In genomic region chr15:79162301-79162700, GRCm38 (mm10) we compare ENCODE assay signal across 16 mouse cellular contexts. TPM values are rescaled to one million over a fixed set of nuclear protein-coding genes. Genes with fewer than 3 reads are reported as not detected.
DNase-seq lines count a peak whose midpoint lies in the region; ATAC-seq and TF ChIP-seq lines count a peak whose summit lies in the region.
"Had no signal": no experiment of that assay in that cellular context is flagged by ENCODE, and none has a peak within 500 bp of the region (broad histone marks: within the 10 kb centered on the region; RNA-seq: fewer than 3 reads in every experiment).

No protein-coding gene starts in this region.

- H3K9me3 ChIP-seq in hindbrain, embryonic 11.5 days (ENCODE audit: control insufficient read depth, low read length): no peaks in the 10 kb centered on the region
- H3K9me3 ChIP-seq: midbrain, embryonic 10.5 days had no signal

- TF ChIP-seq CTCF in layer of hippocampus, adult 2 months (conservative IDR thresholded peaks at IDR 0.05): no peak

- no peak overlapping the region for H3K9ac ChIP-seq in hindbrain, embryonic 11.5 days (ENCODE audit: low read depth, low read length)
- H3K9ac ChIP-seq: lung, embryonic 14.5 days had no signal

- peak overlapping the region; percentile 70 for H3K27ac ChIP-seq in layer of hippocampus, adult 2 months
- H3K27ac ChIP-seq in hindbrain, embryonic 11.5 days (ENCODE audit: low read depth, low read length): no peak overlapping the region
- H3K27ac ChIP-seq: heart, adult 2 months; midbrain, embryonic 10.5 days had no signal

- 69% methylated on average over 7 of the region's 7 CpGs for WGBS in hindbrain, embryonic 11.5 days

- no peaks in the 10 kb centered on the region for H3K36me3 ChIP-seq in hindbrain, embryonic 11.5 days (ENCODE audit: control insufficient read depth, insufficient read depth, low read length)
- H3K36me3 ChIP-seq: midbrain, embryonic 10.5 days had no signal

- DNase-seq in layer of hippocampus, adult 2 months (ENCODE audit: low spot score in 2 of 2): no peak
- no peak for DNase-seq in layer of hippocampus, postnatal 36 days
- DNase-seq in c-Kit-positive CD71-negative TER-119-negative erythroid progenitor cells, embryonic 14.5 days (ENCODE audit: low read depth): peak; percentile 18
- DNase-seq in hindbrain, embryonic 11.5 days (ENCODE audit: low spot score): no peak
- DNase-seq in cerebellum, postnatal 4 days (ENCODE audit: low spot score in 2 of 2): no peak
- DNase-seq in right cerebral cortex, postnatal 14 days: no peak
- DNase-seq in urinary bladder, postnatal 4 days (ENCODE audit: low spot score in 2 of 2): no peak
- DNase-seq: cerebellum, postnatal 25 days; heart, adult 2 months; heart, postnatal 10 days; kidney, adult 8-10 months; layer of hippocampus, adult 9-11 months; left cerebral cortex, postnatal 4 days; lung, embryonic 14.5 days had no signal

- peaks cover 6% of the 10 kb centered on the region for H3K4me1 ChIP-seq in hindbrain, embryonic 11.5 days (replicated peaks; ENCODE audit: control insufficient read depth, insufficient read depth, low read length)

- no peak for ATAC-seq in hindbrain, embryonic 11.5 days (ENCODE audit: low FRiP score)
- peak; percentile 69 for ATAC-seq in megakaryocyte progenitor cell, adult 5-6 weeks (replicated peaks; ENCODE audit: poor library complexity)

- peak overlapping the region; percentile 34 for H3K4me3 ChIP-seq in layer of hippocampus, adult 2 months
- H3K4me3 ChIP-seq in hindbrain, embryonic 11.5 days (ENCODE audit: low read depth, low read length): peak overlapping the region; percentile 23; the same call in 1 of the 2 replicates
- H3K4me3 ChIP-seq: heart, adult 2 months had no signal

- no peak overlapping the region for H3K4me2 ChIP-seq in hindbrain, embryonic 11.5 days (replicated peaks; ENCODE audit: low read depth, low read length)
- H3K4me2 ChIP-seq: lung, embryonic 14.5 days had no signal

- peaks cover 42% of the 10 kb centered on the region for H3K27me3 ChIP-seq in hindbrain, embryonic 11.5 days (ENCODE audit: control insufficient read depth, insufficient read depth, low read length)

RNA-seq across cellular contexts. Expression of gene Sox10, which starts 2.7 kb away (rescaled TPM):
- 10 to 100 TPM; 27.7 to 30.4 TPM for total RNA-seq in layer of hippocampus, adult 2 months (2021)
- total RNA-seq in layer of hippocampus, postnatal 36 days (2021): 10 to 100 TPM; 28.9 to 31.6 TPM
- polyA plus RNA-seq in hindbrain, embryonic 11.5 days (2014; fragmentation: Nextera tagmentation; extraction: Ambion mirVana): 11.4 and 16.8 TPM in 2 replicates
- not detected in 2 replicates for total RNA-seq in megakaryocyte progenitor cell, adult 5-6 weeks (2015)
- not detected in 2 replicates for total RNA-seq in megakaryocyte progenitor cell, adult 5-6 weeks (2017)

RNA-seq across cellular contexts. Expression of gene 1700088E04Rik, which starts 21.2 kb away (rescaled TPM):
- total RNA-seq in layer of hippocampus, adult 2 months (2021): 10 to 100 TPM in 1 of 2 experiments, 1 to 10 TPM in 1; 8.8 to 10.3 TPM
- 1 to 10 TPM; 8.9 to 9.3 TPM for total RNA-seq in layer of hippocampus, postnatal 36 days (2021)
- 13.5 and 15.0 TPM in 2 replicates for polyA plus RNA-seq in hindbrain, embryonic 11.5 days (2014; fragmentation: Nextera tagmentation; extraction: Ambion mirVana)
- 0.99 TPM in 1 of 2 replicates, not detected in the other for total RNA-seq in megakaryocyte progenitor cell, adult 5-6 weeks (2015)
- total RNA-seq in megakaryocyte progenitor cell, adult 5-6 weeks (2017): not detected in 2 replicates

RNA-seq across cellular contexts. Expression of gene Polr2f, which starts 21.5 kb away (rescaled TPM):
- 100 to 1,000 TPM in 1 of 2 experiments, 10 to 100 TPM in 1; 97.9 to 103 TPM for total RNA-seq in layer of hippocampus, adult 2 months (2021)
- 100 to 1,000 TPM in 1 of 2 experiments, 10 to 100 TPM in 1; 98.9 to 101 TPM for total RNA-seq in layer of hippocampus, postnatal 36 days (2021)
- polyA plus RNA-seq in hindbrain, embryonic 11.5 days (2014; fragmentation: Nextera tagmentation; extraction: Ambion mirVana): 336 and 363 TPM in 2 replicates
- total RNA-seq in megakaryocyte progenitor cell, adult 5-6 weeks (2015): 76.7 and 114 TPM in 2 replicates
- 88.6 and 104 TPM in 2 replicates for total RNA-seq in megakaryocyte progenitor cell, adult 5-6 weeks (2017)

RNA-seq across cellular contexts. Expression of gene Micall1, which starts 53.6 kb away (rescaled TPM):
- 10 to 100 TPM; 31.4 to 35.3 TPM for total RNA-seq in layer of hippocampus, adult 2 months (2021)
- 10 to 100 TPM; 33.1 to 34.5 TPM for total RNA-seq in layer of hippocampus, postnatal 36 days (2021)
- polyA plus RNA-seq in hindbrain, embryonic 11.5 days (2014; fragmentation: Nextera tagmentation; extraction: Ambion mirVana): 5.3 and 7.2 TPM in 2 replicates
- 4.8 and 5.6 TPM in 2 replicates for total RNA-seq in megakaryocyte progenitor cell, adult 5-6 weeks (2015)
- total RNA-seq in megakaryocyte progenitor cell, adult 5-6 weeks (2017): 3.6 and 5.5 TPM in 2 replicates

Comparison
In these comparisons a context has a peak if more than half of its experiments do, and no peak if none do; other contexts are left out.
1. RNA of gene Sox10, which starts 2.7 kb away (total RNA-seq): 28.9 to 31.6 TPM in layer of hippocampus, postnatal 36 days and 27.7 to 30.4 TPM in layer of hippocampus, adult 2 months; not detected in megakaryocyte progenitor cell, adult 5-6 weeks; every median in the first group is over 10 times any median in the second.
2. RNA of gene 1700088E04Rik, which starts 21.2 kb away (total RNA-seq): 8.8 to 10.3 TPM in layer of hippocampus, adult 2 months and 8.9 to 9.3 TPM in layer of hippocampus, postnatal 36 days; 0.99 TPM in megakaryocyte progenitor cell, adult 5-6 weeks; every median in the first group is over 4 times any median in the second.